Mouse (Mus musculus): ENCODE data around the gene Acan.

Gene Acan

GRCm38 (mm10) chr7:79053383-79053889 is at the start of gene Acan:
Acan (plus strand) TSS chr7:79053483.
- in situ Hi-C loops (cut with MboI; ENCODE audit: low pct_unique_long_range_greater_than_20kb in 1 of 2, low sequenced_read_pairs in 2 of 2, unreplicated experiment in 1 of 2) = no loop called here

DNA sequence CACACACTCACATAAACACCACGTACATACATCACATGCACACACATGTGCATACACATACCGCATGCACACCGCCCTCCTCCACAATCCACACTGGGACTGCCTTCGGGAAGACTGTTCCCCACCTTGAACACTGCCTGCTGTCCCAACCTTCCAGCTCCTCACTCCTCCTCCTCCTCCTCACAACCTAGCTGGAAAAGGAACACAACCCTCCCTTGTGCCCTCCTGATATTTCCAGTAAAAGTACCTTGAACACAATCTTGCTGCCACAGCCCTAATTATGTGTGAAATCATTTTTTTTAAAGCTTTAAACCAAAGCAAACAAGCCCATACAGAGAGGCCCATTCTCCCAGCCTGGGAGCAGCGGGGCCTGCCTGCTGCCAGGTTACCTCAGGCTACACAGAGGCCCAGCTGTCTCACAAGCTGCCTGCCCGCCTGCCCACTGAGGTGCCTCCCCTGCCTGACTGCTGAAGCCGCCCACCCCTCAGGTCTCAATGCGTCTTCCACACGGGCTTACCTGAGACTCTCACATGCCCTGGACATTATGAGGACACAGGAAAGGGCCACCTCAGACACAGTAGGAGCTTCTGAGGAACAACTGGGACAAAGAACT is 31.9 kb upstream of the Acan start:
- in situ Hi-C loops (cut with MboI; ENCODE audit: low pct_unique_long_range_greater_than_20kb in 1 of 2, low sequenced_read_pairs in 2 of 2, unreplicated experiment in 1 of 2) = no loop called here

DNA sequence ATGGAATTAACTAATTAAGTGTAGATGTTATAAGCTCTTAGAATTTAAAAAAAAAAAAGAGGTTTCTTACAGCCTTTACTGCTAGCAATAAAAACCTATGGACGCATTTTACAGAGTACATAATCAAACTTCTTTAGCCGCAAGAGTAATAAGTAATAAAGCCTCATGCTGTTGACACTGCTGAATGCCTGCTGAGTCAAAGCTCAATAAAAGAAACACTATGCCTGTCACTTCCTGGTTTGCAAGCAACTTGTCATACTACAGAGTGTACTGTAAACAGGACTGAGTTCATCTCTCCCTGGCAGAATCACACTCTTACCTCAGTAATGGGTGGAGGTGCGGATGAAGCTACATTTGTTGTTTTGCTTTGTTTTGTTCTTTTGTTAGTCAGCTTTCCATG is 24.1 kb upstream of the Acan start:
- in situ Hi-C loops (cut with MboI; ENCODE audit: low pct_unique_long_range_greater_than_20kb in 1 of 2, low sequenced_read_pairs in 2 of 2, unreplicated experiment in 1 of 2) = no loop called here

GRCm38 (mm10) chr7:79033745-79034144 is 19.5 kb upstream of the Acan start:
- in situ Hi-C loops (cut with MboI; ENCODE audit: low pct_unique_long_range_greater_than_20kb in 1 of 2, low sequenced_read_pairs in 2 of 2, unreplicated experiment in 1 of 2) = no loop called here

DNA sequence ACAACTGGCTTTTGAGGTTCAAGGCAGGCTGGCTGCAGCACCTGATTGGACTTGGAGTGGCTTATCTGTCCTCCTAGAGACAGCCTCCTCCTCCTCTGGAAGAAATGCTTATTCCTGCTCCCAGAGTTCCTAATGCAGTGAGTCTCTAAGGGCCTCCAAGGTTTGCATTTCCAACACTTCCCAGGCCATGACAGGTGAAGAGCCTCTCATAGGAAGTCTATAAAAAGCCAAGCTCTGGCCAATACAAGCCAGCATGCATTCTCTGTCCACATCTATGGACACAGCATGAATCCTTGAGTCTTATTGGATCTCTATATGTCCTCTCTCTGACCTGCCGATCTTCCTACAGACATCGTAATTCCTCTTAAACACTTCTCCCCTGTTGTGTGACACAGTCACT is 18.8 kb upstream of the Acan start:
- in situ Hi-C loops (cut with MboI; ENCODE audit: low pct_unique_long_range_greater_than_20kb in 1 of 2, low sequenced_read_pairs in 2 of 2, unreplicated experiment in 1 of 2) = no loop called here

DNA sequence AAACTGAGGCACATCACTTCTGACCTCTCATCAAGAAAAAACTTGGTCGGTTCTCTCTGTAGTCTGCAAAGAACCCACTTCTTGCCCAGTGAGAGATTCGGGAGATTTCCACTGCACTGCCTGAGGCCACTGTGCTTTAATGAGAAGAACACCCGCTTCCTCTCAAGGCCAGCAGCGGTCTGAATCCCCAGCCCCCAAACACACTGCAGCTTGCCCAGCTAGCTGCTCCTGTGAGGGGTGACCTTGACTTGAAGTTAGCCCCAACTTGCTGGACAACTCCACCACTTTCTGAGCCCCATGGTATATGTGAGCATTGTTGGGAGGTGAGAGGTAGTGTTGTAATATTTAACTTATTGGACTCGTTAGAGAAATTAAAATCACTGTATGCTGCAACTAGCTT is 1.2 kb upstream of the Acan start:
- in situ Hi-C loops (cut with MboI; ENCODE audit: low pct_unique_long_range_greater_than_20kb in 1 of 2, low sequenced_read_pairs in 2 of 2, unreplicated experiment in 1 of 2) = no loop called here

DNA sequence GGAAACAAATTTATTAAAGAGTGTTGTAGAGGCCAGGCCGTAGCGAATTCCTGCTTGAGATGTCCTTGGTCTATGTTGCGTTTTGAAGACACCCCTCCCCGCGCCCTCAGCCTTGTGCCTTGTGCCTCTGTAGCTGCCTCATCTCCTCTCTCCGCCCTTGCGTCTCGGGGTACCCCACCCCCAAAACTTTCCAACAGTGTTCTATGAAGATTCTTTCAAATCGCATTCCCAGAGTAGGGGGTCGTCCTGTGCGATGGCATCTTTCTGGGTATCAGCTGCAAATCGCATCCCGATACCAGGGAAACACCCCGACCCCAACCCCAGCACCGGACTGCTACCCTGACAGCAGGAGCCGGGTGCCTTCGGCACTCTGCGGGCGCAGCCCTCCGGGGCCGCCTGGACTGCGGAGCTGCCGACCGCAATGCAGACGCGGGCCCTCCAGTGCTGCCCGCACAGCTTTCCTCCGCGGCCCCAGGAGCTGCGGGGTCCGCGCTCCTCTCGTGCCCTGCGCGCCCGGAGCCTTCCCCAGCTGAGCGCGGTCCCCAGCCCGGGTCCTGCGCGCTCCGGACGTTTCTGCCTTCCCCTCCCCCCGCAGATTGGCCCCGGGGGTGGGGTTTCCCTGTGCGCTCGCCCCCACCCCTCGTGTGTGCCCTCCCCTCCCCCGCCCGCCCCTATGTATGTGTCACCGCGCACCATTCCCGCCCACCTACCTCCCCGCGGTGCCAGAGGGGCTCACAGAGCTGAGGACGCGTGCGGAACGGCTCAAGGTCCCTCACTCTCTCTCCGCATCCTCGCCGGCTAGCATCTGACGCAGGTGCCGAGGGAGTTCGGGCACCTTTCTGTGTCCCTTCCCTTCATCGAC is 531 bp upstream of the Acan start:
- in situ Hi-C loops (cut with MboI; ENCODE audit: low pct_unique_long_range_greater_than_20kb in 1 of 2, low sequenced_read_pairs in 2 of 2, unreplicated experiment in 1 of 2) = no loop called here

DNA sequence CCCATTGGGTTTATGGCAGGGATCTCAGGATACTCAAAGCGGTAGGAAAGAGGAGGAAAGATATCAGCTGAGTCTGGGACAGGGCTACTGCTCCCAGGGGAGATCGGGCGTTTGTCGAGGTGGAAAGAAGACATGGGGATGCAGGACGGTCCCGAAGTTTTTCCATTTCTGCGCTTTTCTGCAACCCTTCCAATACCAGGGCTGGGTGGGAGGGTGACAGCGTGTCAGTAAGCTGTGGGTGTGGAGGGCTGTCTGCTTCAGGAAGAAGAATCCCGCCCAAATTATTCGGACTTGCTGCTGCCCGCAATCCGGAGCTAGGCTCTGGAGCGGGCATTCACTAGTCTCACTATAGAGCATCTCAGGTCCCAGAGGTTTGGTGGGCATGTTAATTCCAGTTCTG is 828 bp downstream of the Acan start:
- in situ Hi-C loops (cut with MboI; ENCODE audit: low pct_unique_long_range_greater_than_20kb in 1 of 2, low sequenced_read_pairs in 2 of 2, unreplicated experiment in 1 of 2) = no loop called here

GRCm38 (mm10) chr7:79058546-79058945 is 5.3 kb downstream of the Acan start:
- in situ Hi-C loops (cut with MboI; ENCODE audit: low pct_unique_long_range_greater_than_20kb in 1 of 2, low sequenced_read_pairs in 2 of 2, unreplicated experiment in 1 of 2) = no loop called here

- in situ Hi-C loops (cut with MboI; ENCODE audit: low pct_unique_long_range_greater_than_20kb in 1 of 2, low sequenced_read_pairs in 2 of 2, unreplicated experiment in 1 of 2) = loop anchor here in 1 of 2 experiments (10.0 kb wide), 1 partner anchor 123 kb away; no protein-coding TSS in a partner anchor
Observed at GRCm38 (mm10) chr7:79067466-79067865, 14.2 kb downstream of the Acan start.

- in situ Hi-C loops (cut with MboI; ENCODE audit: low pct_unique_long_range_greater_than_20kb in 1 of 2, low sequenced_read_pairs in 2 of 2, unreplicated experiment in 1 of 2) = loop anchor here in 1 of 2 experiments (10.0 kb wide), 1 partner anchor 123 kb away; no protein-coding TSS in a partner anchor
Observed at GRCm38 (mm10) chr7:79068231-79068630, 14.9 kb downstream of the Acan start.

DNA sequence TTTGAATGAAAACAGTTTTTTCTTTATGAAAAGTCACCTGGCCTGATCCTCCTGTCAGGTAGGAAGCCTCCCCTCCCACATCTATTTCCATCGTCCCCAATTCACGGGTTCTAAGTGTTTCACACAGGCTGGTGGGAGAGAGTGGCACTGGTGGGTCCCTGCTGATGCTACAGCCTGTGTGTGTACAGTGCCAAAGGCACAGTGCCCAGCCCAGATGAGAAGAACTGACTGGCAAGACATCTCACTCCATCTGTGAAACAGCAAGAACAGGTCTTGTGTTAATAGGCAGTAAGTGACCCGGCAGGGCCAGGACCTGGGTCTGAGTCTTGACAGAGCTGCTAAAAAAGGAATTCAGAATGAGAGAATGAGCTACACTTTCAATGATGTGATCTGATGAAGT is 25.9 kb downstream of the Acan start:
- in situ Hi-C loops (cut with MboI; ENCODE audit: low pct_unique_long_range_greater_than_20kb in 1 of 2, low sequenced_read_pairs in 2 of 2, unreplicated experiment in 1 of 2) = no loop called here

DNA sequence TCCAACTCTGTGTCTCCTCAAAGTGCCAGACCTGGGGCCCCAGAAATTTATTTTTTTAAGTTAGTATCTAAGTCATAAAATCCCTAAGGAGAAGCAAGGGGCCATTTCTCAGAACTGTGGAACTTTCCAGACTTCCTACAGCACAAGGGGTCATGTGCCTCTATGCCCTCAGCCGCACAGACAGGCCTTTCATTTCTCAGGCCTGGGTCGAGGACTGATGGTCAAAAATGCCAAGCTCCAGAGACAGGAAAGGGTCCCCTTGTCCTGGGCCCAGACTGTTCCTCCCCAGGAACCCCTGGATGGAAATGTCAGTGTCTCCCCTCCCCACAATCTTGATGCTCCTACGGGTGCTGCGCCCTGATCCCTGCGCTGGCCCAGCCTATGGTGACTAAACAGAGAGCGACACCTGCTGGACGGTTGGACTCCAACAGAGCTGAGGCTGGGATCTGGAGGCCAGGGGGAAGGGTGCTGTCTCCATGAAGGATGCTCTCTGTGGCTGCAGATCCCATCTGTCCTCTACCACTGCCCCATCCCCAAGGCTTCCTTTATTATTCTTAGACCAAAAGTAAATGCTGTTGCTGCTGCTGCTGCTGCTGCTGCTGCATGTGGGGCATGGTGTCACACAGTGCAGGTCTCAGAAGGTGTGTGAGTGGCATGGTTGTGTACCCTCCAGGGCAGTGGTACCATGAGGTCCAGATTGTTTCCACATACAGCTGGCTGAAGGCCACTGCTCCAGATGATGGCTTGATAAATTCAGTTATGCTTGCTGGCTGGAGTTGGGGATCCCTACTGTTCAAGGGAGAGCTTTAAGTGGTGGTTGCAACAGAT is 27.5 kb downstream of the Acan start:
- in situ Hi-C loops (cut with MboI; ENCODE audit: low pct_unique_long_range_greater_than_20kb in 1 of 2, low sequenced_read_pairs in 2 of 2, unreplicated experiment in 1 of 2) = no loop called here

- in situ Hi-C loops (cut with MboI; ENCODE audit: low pct_unique_long_range_greater_than_20kb in 1 of 2, low sequenced_read_pairs in 2 of 2, unreplicated experiment in 1 of 2) = loop anchor here in 1 of 2 experiments (5.0 kb wide), 1 partner anchor 172 kb away; no protein-coding TSS in a partner anchor
Observed at GRCm38 (mm10) chr7:79089111-79089510, 35.8 kb downstream of the Acan start.

DNA sequence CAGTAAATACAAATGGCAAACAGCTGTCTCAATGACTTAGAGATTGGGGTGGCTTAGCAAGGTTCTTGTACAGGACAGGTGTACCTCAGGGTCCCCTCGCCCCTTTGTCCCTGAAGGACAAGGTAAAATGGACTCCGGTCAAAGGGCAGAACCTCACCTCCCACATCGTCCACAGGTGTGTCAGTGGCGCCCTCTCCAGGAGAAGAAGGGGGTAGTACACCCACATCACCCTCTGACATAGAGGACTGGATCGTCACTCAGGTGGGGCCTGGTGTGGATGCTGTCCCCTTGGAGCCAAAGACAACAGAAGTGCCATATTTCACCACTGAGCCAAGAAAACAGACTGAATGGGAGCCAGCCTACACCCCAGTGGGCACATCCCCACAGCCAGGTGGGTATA is 43.2 kb downstream of the Acan start:
- in situ Hi-C loops (cut with MboI; ENCODE audit: low pct_unique_long_range_greater_than_20kb in 1 of 2, low sequenced_read_pairs in 2 of 2, unreplicated experiment in 1 of 2) = no loop called here

DNA sequence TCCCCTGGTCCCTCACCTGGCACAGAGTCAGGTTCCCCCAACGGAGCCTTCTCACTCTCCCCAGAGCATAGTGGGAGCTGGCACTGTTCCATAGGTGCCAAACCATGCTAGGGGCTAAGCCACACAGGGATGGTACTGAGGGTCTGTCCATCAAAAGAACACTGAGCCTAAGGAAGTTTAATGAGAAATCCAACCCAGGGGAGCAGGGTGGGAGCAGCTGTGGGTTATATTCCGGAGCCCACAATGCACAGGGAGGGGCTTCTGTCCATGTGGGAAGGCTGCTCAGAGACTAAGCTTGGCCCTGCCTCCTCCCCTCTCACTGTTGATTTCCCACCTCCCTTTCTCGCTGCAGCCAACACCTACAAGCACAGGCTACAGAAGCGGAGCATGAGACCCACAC is 60.6 kb downstream of the Acan start:
- in situ Hi-C loops (cut with MboI; ENCODE audit: low pct_unique_long_range_greater_than_20kb in 1 of 2, low sequenced_read_pairs in 2 of 2, unreplicated experiment in 1 of 2) = no loop called here

- in situ Hi-C loops (cut with MboI; ENCODE audit: low pct_unique_long_range_greater_than_20kb in 1 of 2, low sequenced_read_pairs in 2 of 2, unreplicated experiment in 1 of 2) = no loop called here
Observed at GRCm38 (mm10) chr7:79123465-79123864, 70.2 kb downstream of the Acan start.

GRCm38 (mm10) chr7:79129883-79130282 is 76.6 kb downstream of the Acan start:
- in situ Hi-C loops (cut with MboI; ENCODE audit: low pct_unique_long_range_greater_than_20kb in 1 of 2, low sequenced_read_pairs in 2 of 2, unreplicated experiment in 1 of 2) = loop anchor here (10.0 to 25.0 kb wide), 2 partner anchors 225 to 232 kb away; no protein-coding TSS in a partner anchor

DNA sequence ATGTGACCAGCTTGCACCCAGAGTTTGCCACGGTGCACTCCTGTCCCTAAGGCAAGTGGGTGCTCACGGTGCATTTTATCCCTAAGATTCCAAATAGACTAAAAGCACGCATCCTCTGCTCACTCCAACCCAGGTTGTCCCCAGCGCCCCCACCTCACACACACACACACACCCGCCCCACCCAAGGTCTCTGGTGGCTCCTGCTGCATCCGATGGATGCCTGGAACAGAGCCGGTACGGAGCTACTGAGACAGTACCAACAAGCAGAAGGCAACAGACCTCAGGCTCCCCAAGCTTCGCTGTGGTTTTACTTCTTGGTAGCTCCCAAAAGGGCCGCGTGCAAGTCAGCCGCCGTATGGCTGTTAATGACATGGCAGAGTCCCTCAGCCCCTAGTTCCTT is 77.1 kb downstream of the Acan start:
- in situ Hi-C loops (cut with MboI; ENCODE audit: low pct_unique_long_range_greater_than_20kb in 1 of 2, low sequenced_read_pairs in 2 of 2, unreplicated experiment in 1 of 2) = loop anchor here (10.0 to 25.0 kb wide), 2 partner anchors 224 to 232 kb away; no protein-coding TSS in a partner anchor

All from mouse embryonic stem cell (cell line).